Mouse (Mus musculus): ENCODE data around the gene Olfr1155.

The Olfr1155 gene

GRCm38 (mm10) chr2:87945037-87945436, at the start of gene Olfr1155:
Gene Olfr1155 (minus strand): TSS chr2:87945137.
- DNase-seq (ENCODE audit: low spot score): no peak

- DNase-seq (ENCODE audit: low spot score): no peak
Measured at GRCm38 (mm10) chr2:87989813-87990212, 44.9 kb upstream of the Olfr1155 start, which contains the start of gene Olfr1158. Gene Olfr1158 (plus strand): TSS chr2:87990113.

DNA sequence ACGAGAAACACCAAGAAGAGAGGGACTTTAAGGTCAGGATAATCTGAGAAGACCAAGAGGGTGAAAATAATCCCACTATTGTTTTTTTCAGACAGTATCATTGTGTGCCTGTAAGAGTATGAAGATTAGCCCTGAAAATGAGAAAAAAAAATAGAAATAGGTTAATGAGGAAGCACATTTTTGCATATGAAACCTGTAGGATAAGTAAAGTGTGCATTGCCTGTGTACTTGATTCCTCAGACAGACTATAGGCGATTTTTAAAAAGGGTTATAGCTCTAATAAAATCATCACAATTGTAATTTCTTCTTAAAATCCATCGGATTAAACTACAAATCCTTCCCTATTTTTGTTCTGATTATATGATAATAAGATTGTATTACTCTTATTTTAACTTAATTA, 29.6 kb upstream of the Olfr1155 start, which contains the start of gene Olfr74:
Gene Olfr74, minus strand, starts transcription at position 101 of the 400 bp plus-strand sequence.
- no peak for DNase-seq (ENCODE audit: low spot score)

- no peak for DNase-seq (ENCODE audit: low spot score)
Measured at GRCm38 (mm10) chr2:87968199-87968598, 23.3 kb upstream of the Olfr1155 start, which contains the start of gene Olfr1157. Gene Olfr1157 (minus strand): TSS chr2:87968299.

- no peak for DNase-seq (ENCODE audit: low spot score)
Measured at GRCm38 (mm10) chr2:87953000-87953399, 8.1 kb upstream of the Olfr1155 start, which contains the start of gene Olfr1156. Gene Olfr1156 (minus strand): TSS chr2:87953100.

DNA sequence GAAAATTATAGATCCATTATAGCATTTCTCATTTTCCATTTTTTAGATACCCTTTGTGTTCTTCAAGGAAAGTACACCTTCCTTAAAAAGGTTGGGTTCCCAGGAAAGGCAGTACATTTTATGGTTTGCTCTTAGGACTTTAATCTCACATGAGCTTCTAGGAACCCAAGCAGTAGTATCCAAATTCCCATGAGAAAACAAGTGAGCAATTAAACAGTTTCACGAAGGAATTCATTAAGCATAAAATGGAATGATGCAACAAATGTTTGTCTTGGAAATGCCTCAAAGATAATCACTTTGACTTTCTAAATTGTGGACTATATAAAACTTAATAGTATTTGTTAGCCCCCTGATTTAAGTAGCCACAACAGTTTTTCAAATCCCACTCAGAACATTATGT, 39.9 kb downstream of the Olfr1155 start, which contains the start of gene Olfr1154:
Gene Olfr1154, minus strand, starts transcription at position 101 of the 400 bp plus-strand sequence.
- no peak for DNase-seq (ENCODE audit: low spot score)

- no peak for DNase-seq (ENCODE audit: low spot score)
Measured at GRCm38 (mm10) chr2:87894662-87895061, 50.3 kb downstream of the Olfr1155 start, which contains the start of gene Olfr1153. Gene Olfr1153 (plus strand): TSS chr2:87894962.
